In the genomic region with DNA sequence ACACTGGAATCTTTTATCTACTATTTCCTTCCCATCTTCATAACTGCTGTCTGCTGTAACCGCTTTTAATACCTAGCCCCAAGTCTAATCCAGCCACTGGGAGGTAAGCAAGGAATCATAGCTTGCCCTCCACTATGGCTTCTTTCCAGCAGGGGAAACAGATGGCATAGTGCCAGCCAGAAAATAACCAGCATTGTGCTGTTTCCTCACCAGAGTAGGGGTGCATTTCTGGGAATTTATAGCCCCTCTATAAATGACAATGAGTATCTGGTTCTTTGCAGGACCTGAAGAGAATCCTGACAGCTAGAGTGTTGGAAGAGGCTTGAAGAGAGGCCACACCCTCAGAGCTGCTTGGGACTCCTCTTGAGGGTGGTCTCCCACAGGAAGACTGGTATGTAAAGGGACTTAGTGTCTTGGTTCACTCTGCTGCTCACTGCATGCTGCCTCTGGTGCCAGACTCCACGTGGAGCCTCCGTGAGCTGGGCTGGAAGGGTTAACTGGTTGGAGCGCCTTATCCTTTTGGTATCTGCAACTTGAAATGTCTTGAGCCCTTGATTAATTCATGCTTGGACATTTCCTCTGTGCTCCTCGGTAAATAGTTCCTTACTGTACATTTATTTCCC, we compare ENCODE assay signal across 10 mouse cellular contexts. TPM values are rescaled to one million over a fixed set of nuclear protein-coding genes. Genes with fewer than 3 reads are reported as not detected.
DNase-seq lines count a peak whose midpoint lies in the region; ATAC-seq lines count a peak whose summit lies in the region.
"Had no signal": no experiment of that assay in that cellular context is flagged by ENCODE, and none has a peak within 500 bp of the region (broad histone marks: within the 10 kb centered on the region; RNA-seq: fewer than 3 reads in every experiment).

No protein-coding gene starts in this region.

- no peak overlapping the region for H3K9ac ChIP-seq in hindbrain, embryonic 15.5 days
- no peak overlapping the region for H3K9ac ChIP-seq in hindbrain, embryonic 11.5 days (ENCODE audit: low read depth, low read length)
- H3K9ac ChIP-seq in midbrain, embryonic 14.5 days (replicated peaks; ENCODE audit: low read length) = no peak overlapping the region
- no peak overlapping the region for H3K9ac ChIP-seq in midbrain, embryonic 15.5 days
- H3K9ac ChIP-seq in forebrain, embryonic 15.5 days (replicated peaks) = no peak overlapping the region
- H3K9ac ChIP-seq: liver, embryonic 13.5 days had no signal

- no peaks in the 10 kb centered on the region for H3K9me3 ChIP-seq in hindbrain, embryonic 15.5 days
- no peaks in the 10 kb centered on the region for H3K9me3 ChIP-seq in hindbrain, embryonic 11.5 days (ENCODE audit: control insufficient read depth, low read length)
- H3K9me3 ChIP-seq in midbrain, embryonic 14.5 days (ENCODE audit: control insufficient read depth, low read length) = no peaks in the 10 kb centered on the region
- no peaks in the 10 kb centered on the region for H3K9me3 ChIP-seq in midbrain, embryonic 15.5 days
- no peaks in the 10 kb centered on the region for H3K9me3 ChIP-seq in forebrain, embryonic 15.5 days
- H3K9me3 ChIP-seq: liver, embryonic 13.5 days had no signal

- DNase-seq in hindbrain, embryonic 11.5 days (ENCODE audit: low spot score) = no peak
- DNase-seq in midbrain, embryonic 14.5 days = peak; percentile 30
- no peak for DNase-seq in spleen, postnatal 14 days (ENCODE audit: low spot score in 2 of 2)
- DNase-seq in left cerebral cortex, postnatal 4 days = no peak
- DNase-seq: liver, embryonic 13.5 days had no signal

- H3K27ac ChIP-seq in hindbrain, embryonic 15.5 days (replicated peaks) = no peak overlapping the region
- H3K27ac ChIP-seq in hindbrain, embryonic 11.5 days (ENCODE audit: low read depth, low read length) = no peak overlapping the region
- H3K27ac ChIP-seq in midbrain, embryonic 14.5 days (replicated peaks; ENCODE audit: low read depth, low read length) = no peak overlapping the region
- no peak overlapping the region for H3K27ac ChIP-seq in midbrain, embryonic 15.5 days
- no peak overlapping the region for H3K27ac ChIP-seq in forebrain, embryonic 15.5 days (replicated peaks)
- H3K27ac ChIP-seq: liver, embryonic 13.5 days had no signal

- H3K4me1 ChIP-seq in hindbrain, embryonic 15.5 days (replicated peaks) = peaks cover 14% of the 10 kb centered on the region
- no peaks in the 10 kb centered on the region for H3K4me1 ChIP-seq in hindbrain, embryonic 11.5 days (replicated peaks; ENCODE audit: control insufficient read depth, insufficient read depth, low read length)
- 0 out of 2 replicates have a peak, but pooled peaks cover 7% of the 10 kb centered on the region for H3K4me1 ChIP-seq in midbrain, embryonic 14.5 days (ENCODE audit: control insufficient read depth, insufficient read depth, low read length)
- peaks cover 14% of the 10 kb centered on the region for H3K4me1 ChIP-seq in midbrain, embryonic 15.5 days
- peaks cover 16% of the 10 kb centered on the region for H3K4me1 ChIP-seq in forebrain, embryonic 15.5 days

- WGBS in hindbrain, embryonic 15.5 days = 66% methylated on average over 5 of the region's 5 CpGs
- WGBS in hindbrain, embryonic 11.5 days = 69% methylated on average over 5 of the region's 5 CpGs
- WGBS in midbrain, embryonic 14.5 days = 66% methylated on average over 5 of the region's 5 CpGs
- 65% methylated on average over 5 of the region's 5 CpGs for WGBS in midbrain, embryonic 15.5 days
- WGBS in forebrain, embryonic 15.5 days = 48% methylated on average over 5 of the region's 5 CpGs

- no peak overlapping the region for H3K4me3 ChIP-seq in hindbrain, embryonic 15.5 days
- no peak overlapping the region for H3K4me3 ChIP-seq in hindbrain, embryonic 11.5 days (ENCODE audit: low read depth, low read length)
- no peak overlapping the region for H3K4me3 ChIP-seq in midbrain, embryonic 14.5 days (replicated peaks; ENCODE audit: low read depth, low read length)
- H3K4me3 ChIP-seq in midbrain, embryonic 15.5 days = no peak overlapping the region
- H3K4me3 ChIP-seq in forebrain, embryonic 15.5 days = no peak overlapping the region
- H3K4me3 ChIP-seq: liver, embryonic 13.5 days had no signal

- no peaks in the 10 kb centered on the region for H3K36me3 ChIP-seq in hindbrain, embryonic 15.5 days
- no peaks in the 10 kb centered on the region for H3K36me3 ChIP-seq in hindbrain, embryonic 11.5 days (ENCODE audit: control insufficient read depth, insufficient read depth, low read length)
- no peaks in the 10 kb centered on the region for H3K36me3 ChIP-seq in midbrain, embryonic 14.5 days (ENCODE audit: control insufficient read depth, insufficient read depth, low read length)
- H3K36me3 ChIP-seq in midbrain, embryonic 15.5 days (replicated peaks) = no peaks in the 10 kb centered on the region
- no peaks in the 10 kb centered on the region for H3K36me3 ChIP-seq in forebrain, embryonic 15.5 days
- H3K36me3 ChIP-seq: liver, embryonic 13.5 days had no signal

- 0 out of 2 replicates have a peak, but pooled peaks have one; percentile 30 for ATAC-seq in hindbrain, embryonic 15.5 days (ENCODE audit: low FRiP score, low read depth)
- no peak for ATAC-seq in hindbrain, embryonic 11.5 days (ENCODE audit: low FRiP score)
- no peak for ATAC-seq in midbrain, embryonic 14.5 days (ENCODE audit: low FRiP score, low TSS enrichment)
- no peak for ATAC-seq in midbrain, embryonic 15.5 days (replicated peaks)
- ATAC-seq in forebrain, embryonic 15.5 days (replicated peaks) = 0 out of 2 replicates have a peak, but pooled peaks have one; percentile 24
- ATAC-seq: inflammation-experienced regulatory T-cells, adult 6 months had no signal

- no peak overlapping the region for H3K4me2 ChIP-seq in hindbrain, embryonic 15.5 days
- H3K4me2 ChIP-seq in hindbrain, embryonic 11.5 days (replicated peaks; ENCODE audit: low read depth, low read length) = no peak overlapping the region
- H3K4me2 ChIP-seq in midbrain, embryonic 14.5 days (ENCODE audit: low read length) = no peak overlapping the region
- no peak overlapping the region for H3K4me2 ChIP-seq in midbrain, embryonic 15.5 days
- H3K4me2 ChIP-seq in forebrain, embryonic 15.5 days (replicated peaks) = no peak overlapping the region
- H3K4me2 ChIP-seq: liver, embryonic 13.5 days; midbrain, embryonic 11.5 days had no signal

- H3K27me3 ChIP-seq in hindbrain, embryonic 15.5 days = no peaks in the 10 kb centered on the region
- H3K27me3 ChIP-seq in hindbrain, embryonic 11.5 days (ENCODE audit: control insufficient read depth, insufficient read depth, low read length) = no peaks in the 10 kb centered on the region
- no peaks in the 10 kb centered on the region for H3K27me3 ChIP-seq in midbrain, embryonic 14.5 days (ENCODE audit: control insufficient read depth, insufficient read depth, low read length)
- no peaks in the 10 kb centered on the region for H3K27me3 ChIP-seq in midbrain, embryonic 15.5 days (replicated peaks)
- no peaks in the 10 kb centered on the region for H3K27me3 ChIP-seq in forebrain, embryonic 15.5 days
- H3K27me3 ChIP-seq: liver, embryonic 13.5 days had no signal

- intact Hi-C loops in left cerebral cortex, postnatal 4 days (cut with DNase I) = no loop called here

RNA-seq across cellular contexts. Expression of gene Lpp, which starts 49.3 kb away (rescaled TPM):
- polyA plus RNA-seq in hindbrain, embryonic 15.5 days (2015; fragmentation: Nextera tagmentation; extraction: Ambion mirVana) = 11.4 and 11.5 TPM in 2 replicates
- polyA plus RNA-seq in hindbrain, embryonic 11.5 days (2014; fragmentation: Nextera tagmentation; extraction: Ambion mirVana) = 19.6 and 25.1 TPM in 2 replicates
- polyA plus RNA-seq in midbrain, embryonic 14.5 days (2014; fragmentation: Nextera tagmentation; extraction: Ambion mirVana) = 5.8 and 9.6 TPM in 2 replicates
- polyA plus RNA-seq in midbrain, embryonic 15.5 days (2015; fragmentation: Nextera tagmentation; extraction: Ambion mirVana) = 10.4 and 12.2 TPM in 2 replicates
- polyA plus RNA-seq in forebrain, embryonic 15.5 days (2015; fragmentation: Nextera tagmentation; extraction: Ambion mirVana) = 10.7 and 11.2 TPM in 2 replicates
- total RNA-seq in left cerebral cortex, postnatal 4 days (2021) = 10 to 100 TPM; 11.5 to 13.0 TPM

Comparison
In these comparisons a context has a peak if more than half of its experiments do, and no peak if none do; other contexts are left out.
1. ATAC-seq: peak in hindbrain, embryonic 15.5 days (single experiment) and forebrain, embryonic 15.5 days (single experiment); none in hindbrain, embryonic 11.5 days (single experiment), midbrain, embryonic 14.5 days (single experiment) and midbrain, embryonic 15.5 days (single experiment).